Mouse (Mus musculus) heart, embryonic 13.5 days (tissue): ENCODE results near the gene Pds5b. TPM values are rescaled to one million over a fixed set of nuclear protein-coding genes. Genes with fewer than 3 reads are reported as not detected.

Experiments used
- polyA plus RNA-seq: library from polyadenylated mRNA; unstranded; fragments of >200 nt; fragmentation: Nextera tagmentation; extraction: Ambion mirVana; gene quantifications from 2 replicates; pipeline ENCODE4 v1.2.1, GENCODE M21; 2015

Pds5b gene
- polyA plus RNA-seq, 1 experiment from 2014 or later, result 18.0 TPM

Other genes starting within 250 kb of the Pds5b start
- gene Zar1l, start 155.6 kb upstream of the Pds5b start, polyA plus RNA-seq, result not detected in 2 replicates
- 16.6 and 20.2 TPM in 2 replicates for gene Brca2, start 151.1 kb upstream of the Pds5b start, polyA plus RNA-seq
- gene N4bp2l1, start 76.6 kb upstream of the Pds5b start, polyA plus RNA-seq, result 3.1 and 3.5 TPM in 2 replicates
- 28.1 and 31.0 TPM in 2 replicates for gene N4bp2l2, start 7.6 kb upstream of the Pds5b start, polyA plus RNA-seq